Mouse (Mus musculus): ENCODE measurements around the gene C2cd3. TPM values are rescaled to one million over a fixed set of nuclear protein-coding genes. Genes with fewer than 3 reads are reported as not detected.

The C2cd3 gene
- polyA plus RNA-seq, 1 experiment from 2014 or later, result 13.2 TPM

DNA sequence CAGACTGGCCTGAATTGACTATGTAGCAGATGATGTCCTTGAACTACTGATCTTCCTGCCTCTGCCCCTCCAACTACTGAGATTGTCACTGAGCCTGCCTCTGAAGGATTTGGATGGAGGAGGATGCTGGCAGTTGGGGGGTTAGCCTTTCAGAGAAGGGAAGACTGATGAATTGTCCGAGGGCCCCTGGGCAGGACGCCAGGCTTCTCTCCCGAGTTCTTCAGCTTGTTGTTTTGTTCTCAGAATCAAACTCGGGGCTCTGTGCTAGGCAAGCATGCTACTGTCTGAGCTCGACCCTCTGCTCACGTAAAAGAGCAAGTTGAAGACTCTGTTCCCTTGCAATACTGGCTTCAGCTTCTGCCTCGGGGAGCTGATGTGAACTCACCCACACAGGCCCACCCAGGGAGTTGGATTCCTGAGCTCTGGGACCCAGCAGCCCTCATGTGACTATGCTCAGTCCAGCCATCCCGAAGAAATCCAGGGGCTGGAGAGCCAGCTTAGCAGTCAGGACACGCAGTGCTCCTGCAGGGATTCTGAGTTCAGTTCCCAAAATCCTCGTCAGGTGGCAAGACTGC, 116.5 kb downstream of the C2cd3 start:
- H3K36me3 ChIP-seq (ENCODE audit: control insufficient read depth, insufficient read depth, low read length), result no peaks in the 10 kb centered on the region
- H3K4me1 ChIP-seq (ENCODE audit: control insufficient read depth, insufficient read depth, low read depth, low read length), result peaks cover 8% of the 10 kb centered on the region

DNA sequence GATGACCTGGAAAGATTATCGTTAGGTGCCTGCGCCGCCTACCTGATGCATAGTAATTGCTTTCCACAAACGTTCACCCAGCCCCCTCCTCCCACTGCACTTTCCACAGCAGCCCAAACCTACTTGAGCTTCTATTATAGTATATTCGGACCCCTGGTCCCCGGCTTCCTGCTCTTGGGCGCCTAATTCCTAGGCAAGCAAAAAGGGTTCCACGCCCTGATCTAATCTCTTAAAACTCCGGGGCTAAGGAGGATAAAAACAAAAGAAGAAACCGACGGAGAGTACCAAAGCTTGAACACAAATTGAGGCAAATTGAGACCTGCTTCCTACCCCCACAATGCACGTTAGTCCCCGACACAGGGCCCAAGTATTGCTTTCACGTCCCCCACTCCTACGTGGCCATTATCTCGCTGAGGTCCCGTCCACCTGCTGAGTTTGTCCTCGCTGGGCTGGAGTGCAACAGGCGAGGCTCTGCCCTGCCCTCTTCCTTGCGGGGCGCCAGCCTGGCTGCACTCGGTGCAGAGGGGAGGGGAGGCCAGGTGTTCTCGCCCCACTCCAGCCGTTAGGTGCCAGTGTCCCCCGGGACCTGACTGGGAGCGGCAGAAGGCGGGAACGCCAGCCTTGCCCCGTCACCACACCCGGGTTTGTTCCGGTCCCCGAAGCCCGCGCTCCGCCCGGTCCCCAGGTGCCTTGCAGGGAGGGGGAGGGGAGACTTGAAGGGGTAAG, 120.5 kb downstream of the C2cd3 start:
- no peaks in the 10 kb centered on the region for H3K9me3 ChIP-seq (ENCODE audit: control insufficient read depth, low read length)
- H3K4me1 ChIP-seq (ENCODE audit: control insufficient read depth, insufficient read depth, low read depth, low read length), result peaks cover 26% of the 10 kb centered on the region
- H3K4me3 ChIP-seq (ENCODE audit: low read length), result peak overlapping the region; percentile 46
- no peaks in the 10 kb centered on the region for H3K27me3 ChIP-seq (replicated peaks; ENCODE audit: control insufficient read depth, insufficient read depth, low read length)
- H3K27ac ChIP-seq (ENCODE audit: low read depth, low read length), result no peak overlapping the region
- WGBS, result 5% methylated on average over 33 of the region's 36 CpGs
- H3K9ac ChIP-seq (ENCODE audit: low read depth, low read length), result peak overlapping the region; percentile 62
- no peaks in the 10 kb centered on the region for H3K36me3 ChIP-seq (ENCODE audit: control insufficient read depth, insufficient read depth, low read length)
- no peak for ATAC-seq
- peak overlapping the region; percentile 80 for H3K4me2 ChIP-seq (ENCODE audit: low read length)

More for the DNA sequence above, 116.5 kb downstream of the C2cd3 start:
- Histone ChIP-seq H3K27me3 (replicated peaks; ENCODE audit: control insufficient read depth, insufficient read depth, low read length) (no peaks in the 10 kb centered on the region), H3K4me2 (ENCODE audit: low read length) (no peak overlapping the region; the same call in 1 of the 2 replicates), H3K9ac (ENCODE audit: low read depth, low read length) (peak overlapping the region; percentile 5; the same call in 1 of the 2 replicates), H3K27ac (ENCODE audit: low read depth, low read length) (peak overlapping the region; percentile 58), H3K9me3 (ENCODE audit: control insufficient read depth, low read length) (no peaks in the 10 kb centered on the region), H3K4me3 (ENCODE audit: low read length) (no peak overlapping the region)
- peak; percentile 73 for ATAC-seq
- WGBS, result 26% methylated on average over 10 of the region's 10 CpGs

DNA sequence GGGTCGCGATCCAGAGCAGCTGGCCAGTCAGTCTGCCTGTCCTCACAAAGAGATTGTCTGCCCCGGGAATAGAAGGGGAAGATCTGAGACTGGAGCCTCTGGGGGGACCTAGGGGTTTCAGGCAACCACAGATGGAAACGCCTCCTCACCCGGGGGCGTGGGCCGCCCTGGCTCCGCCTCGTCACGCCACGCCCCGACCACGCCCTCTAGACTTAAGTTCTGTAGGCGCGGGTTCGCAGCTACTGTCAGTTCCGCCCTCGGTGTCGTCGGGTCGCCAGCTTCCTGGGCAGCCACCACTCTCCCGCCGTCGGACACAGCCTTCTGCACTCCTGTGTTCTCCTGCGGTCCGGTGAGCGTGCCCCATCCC, 121.1 kb downstream of the C2cd3 start, which contains the start of gene Ucp2:
Gene Ucp2 (plus strand): TSS at position 221 of the 367 bp plus-strand sequence.
- Histone ChIP-seq H3K4me3 (ENCODE audit: low read length) (peak within 1 kb of the TSS; percentile 46), H3K27ac (ENCODE audit: low read depth, low read length) (no peak within 1 kb of the TSS), H3K9ac (ENCODE audit: low read depth, low read length) (peak within 1 kb of the TSS; percentile 62), H3K36me3 (ENCODE audit: control insufficient read depth, insufficient read depth, low read length) (no peaks in the 10 kb centered on the region), H3K4me1 (ENCODE audit: control insufficient read depth, insufficient read depth, low read depth, low read length) (peaks cover 26% of the 10 kb centered on the region), H3K27me3 (replicated peaks; ENCODE audit: control insufficient read depth, insufficient read depth, low read length) (no peaks in the 10 kb centered on the region), H3K9me3 (ENCODE audit: control insufficient read depth, low read length) (no peaks in the 10 kb centered on the region), H3K4me2 (ENCODE audit: low read length) (peak within 1 kb of the TSS; percentile 80)
- ATAC-seq, result no peak
- 0% methylated on average over 15 of the region's 27 CpGs for WGBS

DNA sequence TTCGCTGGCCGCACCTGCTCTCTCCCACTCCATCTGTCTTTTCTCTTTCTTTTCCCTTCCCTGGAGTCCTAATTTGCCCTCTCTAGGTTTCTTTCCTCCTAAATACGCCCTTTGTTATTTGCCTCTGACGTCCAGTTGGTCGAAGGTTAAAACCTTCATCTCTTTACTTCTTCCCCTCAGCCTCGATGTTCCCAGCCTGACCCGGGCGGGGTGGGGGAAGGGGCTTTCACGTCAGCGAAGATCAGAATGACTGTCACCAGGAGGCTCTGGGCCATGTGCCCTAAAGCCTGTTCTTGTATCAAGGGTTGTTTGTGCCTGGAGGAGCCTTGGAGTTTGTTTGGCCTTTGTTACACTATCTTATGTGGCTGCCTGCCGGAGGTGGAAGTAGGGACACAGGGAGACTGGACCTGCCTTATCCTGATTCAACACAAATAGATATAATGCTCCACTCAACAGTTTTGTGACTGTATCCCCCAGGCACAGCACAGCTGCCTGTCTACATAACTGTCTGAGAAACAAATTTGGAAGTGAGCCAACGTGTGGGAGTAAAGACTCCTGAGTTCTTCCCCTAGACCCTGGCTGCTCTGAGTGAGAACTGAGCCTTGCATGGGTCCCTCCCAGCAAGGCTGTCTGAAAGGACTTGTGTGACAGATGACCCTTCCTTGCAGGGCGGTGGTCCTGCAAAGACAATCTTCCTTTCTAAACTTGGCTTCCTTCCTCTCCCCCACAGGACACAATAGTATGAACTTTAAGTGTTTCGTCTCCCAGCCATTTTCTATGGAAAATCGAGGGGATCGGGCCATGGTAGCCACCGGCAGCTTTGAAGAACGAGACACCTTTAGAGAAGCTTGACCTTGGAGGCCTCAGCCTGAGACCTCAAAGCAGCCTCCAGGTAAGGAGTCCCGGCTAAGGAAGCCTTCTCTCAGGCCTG, 121.7 kb downstream of the C2cd3 start:
- Histone ChIP-seq H3K4me2 (ENCODE audit: low read length) (peak overlapping the region; percentile 80), H3K4me1 (ENCODE audit: control insufficient read depth, insufficient read depth, low read depth, low read length) (peaks cover 26% of the 10 kb centered on the region), H3K4me3 (ENCODE audit: low read length) (peak overlapping the region; percentile 46), H3K36me3 (ENCODE audit: control insufficient read depth, insufficient read depth, low read length) (no peaks in the 10 kb centered on the region), H3K9me3 (ENCODE audit: control insufficient read depth, low read length) (no peaks in the 10 kb centered on the region), H3K27me3 (replicated peaks; ENCODE audit: control insufficient read depth, insufficient read depth, low read length) (no peaks in the 10 kb centered on the region), H3K27ac (ENCODE audit: low read depth, low read length) (no peak overlapping the region), H3K9ac (ENCODE audit: low read depth, low read length) (peak overlapping the region; percentile 62)
- 34% methylated on average over 19 of the region's 19 CpGs for WGBS
- no peak for ATAC-seq

DNA sequence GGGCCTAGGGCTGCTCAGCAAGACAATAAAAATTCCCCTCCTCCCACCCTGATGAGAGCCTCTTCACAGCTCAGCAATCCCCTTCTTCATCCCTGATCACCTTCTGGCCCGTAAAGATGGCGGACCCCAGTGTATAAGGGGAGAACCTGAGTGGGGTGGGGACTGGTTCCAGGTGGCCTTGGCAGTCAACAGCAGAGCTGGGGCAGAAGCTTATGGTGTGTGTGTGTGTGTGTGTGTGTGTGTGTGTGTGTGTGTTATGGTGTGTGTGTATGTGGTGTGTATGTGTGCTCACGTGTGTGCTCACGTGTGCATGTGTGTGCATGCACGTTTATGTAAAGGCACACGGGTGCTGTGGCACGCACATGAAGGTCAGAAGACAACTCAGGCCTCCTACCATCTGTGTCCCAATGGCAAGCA, 122.4 kb downstream of the C2cd3 start:
- no peak overlapping the region; the same call in 1 of the 2 replicates for H3K27ac ChIP-seq (ENCODE audit: low read depth, low read length)
- WGBS, result 86% methylated on average over 7 of the region's 7 CpGs
- peak overlapping the region; percentile 80 for H3K4me2 ChIP-seq (ENCODE audit: low read length)
- no peaks in the 10 kb centered on the region for H3K27me3 ChIP-seq (replicated peaks; ENCODE audit: control insufficient read depth, insufficient read depth, low read length)
- H3K36me3 ChIP-seq (ENCODE audit: control insufficient read depth, insufficient read depth, low read length), result no peaks in the 10 kb centered on the region
- H3K4me3 ChIP-seq (ENCODE audit: low read length), result peak overlapping the region; percentile 46; the same call in 1 of the 2 replicates
- no peak for ATAC-seq
- H3K9ac ChIP-seq (ENCODE audit: low read depth, low read length), result no peak overlapping the region
- no peaks in the 10 kb centered on the region for H3K9me3 ChIP-seq (ENCODE audit: control insufficient read depth, low read length)
- peaks cover 26% of the 10 kb centered on the region for H3K4me1 ChIP-seq (ENCODE audit: control insufficient read depth, insufficient read depth, low read depth, low read length)

DNA sequence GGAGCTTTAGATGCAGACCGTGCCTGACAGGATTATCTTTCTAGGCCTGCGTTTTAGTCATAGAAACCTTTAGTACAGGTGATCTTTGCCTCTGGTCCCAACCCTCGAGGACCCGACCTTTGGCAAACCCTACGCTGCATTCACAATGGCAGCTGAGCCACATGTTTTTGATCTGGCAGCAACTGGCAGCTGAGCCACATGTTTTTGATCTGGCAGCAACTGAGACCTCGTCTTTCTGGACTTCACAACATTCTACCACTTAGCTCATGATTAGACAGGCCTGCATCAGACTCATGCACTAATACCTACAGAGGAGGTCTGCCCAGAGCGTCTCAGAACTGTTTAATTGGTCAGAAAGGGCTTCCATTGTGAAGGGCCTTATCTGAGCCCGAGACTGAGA, 123.0 kb downstream of the C2cd3 start:
- Histone ChIP-seq H3K27ac (ENCODE audit: low read depth, low read length) (peak overlapping the region; percentile 78), H3K9ac (ENCODE audit: low read depth, low read length) (no peak overlapping the region), H3K4me2 (ENCODE audit: low read length) (peak overlapping the region; percentile 80), H3K36me3 (ENCODE audit: control insufficient read depth, insufficient read depth, low read length) (no peaks in the 10 kb centered on the region), H3K27me3 (replicated peaks; ENCODE audit: control insufficient read depth, insufficient read depth, low read length) (no peaks in the 10 kb centered on the region), H3K9me3 (ENCODE audit: control insufficient read depth, low read length) (no peaks in the 10 kb centered on the region), H3K4me1 (ENCODE audit: control insufficient read depth, insufficient read depth, low read depth, low read length) (peaks cover 26% of the 10 kb centered on the region), H3K4me3 (ENCODE audit: low read length) (no peak overlapping the region)
- WGBS, result 54% methylated on average over 8 of the region's 8 CpGs
- ATAC-seq, result no peak

DNA sequence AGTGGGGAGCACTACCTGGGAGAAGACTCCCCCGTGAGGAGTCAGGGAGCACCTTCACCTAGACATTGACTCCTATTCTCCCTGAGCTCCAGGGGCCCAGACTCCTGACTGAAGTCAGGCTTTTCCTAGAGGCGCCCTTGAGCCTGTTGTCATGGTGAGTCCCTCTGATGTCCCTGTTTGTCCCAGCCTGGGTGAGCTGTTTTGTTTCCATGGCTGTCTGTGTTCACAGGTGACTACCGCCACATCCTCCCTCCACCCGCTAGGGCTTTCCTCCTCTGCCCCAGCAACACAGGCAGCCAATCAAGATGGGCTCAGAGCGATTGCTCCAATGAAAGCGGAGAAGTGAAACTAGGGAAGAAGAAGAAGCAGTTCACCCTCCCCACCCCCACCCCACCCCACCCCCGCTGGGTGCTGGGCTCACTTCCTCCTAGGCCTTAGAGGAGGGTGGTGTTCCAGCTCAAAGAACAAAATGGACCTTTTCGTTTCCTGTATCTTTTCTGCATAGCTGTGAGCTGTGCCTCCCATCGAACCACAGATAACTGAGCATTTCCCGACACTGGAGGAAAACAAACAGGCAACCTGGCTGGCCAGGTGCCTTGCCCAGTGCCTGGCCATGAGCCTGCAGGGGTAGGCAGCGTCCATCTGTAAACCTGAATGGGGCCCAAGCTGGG, 123.7 kb downstream of the C2cd3 start:
- no peaks in the 10 kb centered on the region for H3K36me3 ChIP-seq (ENCODE audit: control insufficient read depth, insufficient read depth, low read length)
- no peaks in the 10 kb centered on the region for H3K9me3 ChIP-seq (ENCODE audit: control insufficient read depth, low read length)
- 28% methylated on average over 11 of the region's 11 CpGs for WGBS
- peaks cover 26% of the 10 kb centered on the region for H3K4me1 ChIP-seq (ENCODE audit: control insufficient read depth, insufficient read depth, low read depth, low read length)
- no peak overlapping the region; the same call in 1 of the 2 replicates for H3K4me3 ChIP-seq (ENCODE audit: low read length)
- peak overlapping the region; percentile 41; the same call in 1 of the 2 replicates for H3K9ac ChIP-seq (ENCODE audit: low read depth, low read length)
- H3K27me3 ChIP-seq (replicated peaks; ENCODE audit: control insufficient read depth, insufficient read depth, low read length), result no peaks in the 10 kb centered on the region
- peak; percentile 92 for ATAC-seq
- peak overlapping the region; percentile 78 for H3K27ac ChIP-seq (ENCODE audit: low read depth, low read length)
- H3K4me2 ChIP-seq (ENCODE audit: low read length), result peak overlapping the region; percentile 80

DNA sequence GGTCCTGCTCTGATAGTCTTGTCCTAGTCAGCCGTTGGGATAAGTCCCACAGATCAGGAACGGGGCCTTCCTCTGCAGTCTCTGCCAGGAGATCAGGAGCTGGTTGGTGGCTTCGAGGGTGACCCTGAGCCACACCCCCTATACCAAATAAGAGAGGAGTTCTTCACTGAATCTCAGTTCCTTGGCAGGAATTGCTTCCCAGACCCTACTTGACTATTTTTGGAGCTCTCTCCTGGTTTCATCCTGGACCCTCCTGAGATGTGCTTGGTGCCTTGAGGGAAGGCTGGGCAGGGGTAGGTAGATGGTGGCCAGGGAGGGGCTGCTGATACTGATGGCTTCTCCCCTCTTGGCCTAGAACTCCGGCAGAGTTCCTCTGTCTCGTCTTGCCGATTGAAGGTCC, 124.3 kb downstream of the C2cd3 start:
- WGBS, result 83% methylated on average over 6 of the region's 6 CpGs
- no peak for ATAC-seq
- H3K27me3 ChIP-seq (replicated peaks; ENCODE audit: control insufficient read depth, insufficient read depth, low read length), result no peaks in the 10 kb centered on the region
- H3K4me2 ChIP-seq (ENCODE audit: low read length), result peak overlapping the region; percentile 80
- H3K36me3 ChIP-seq (ENCODE audit: control insufficient read depth, insufficient read depth, low read length), result no peaks in the 10 kb centered on the region
- peaks cover 26% of the 10 kb centered on the region for H3K4me1 ChIP-seq (ENCODE audit: control insufficient read depth, insufficient read depth, low read depth, low read length)
- peak overlapping the region; percentile 41; the same call in 1 of the 2 replicates for H3K9ac ChIP-seq (ENCODE audit: low read depth, low read length)
- H3K4me3 ChIP-seq (ENCODE audit: low read length), result no peak overlapping the region
- H3K9me3 ChIP-seq (ENCODE audit: control insufficient read depth, low read length), result no peaks in the 10 kb centered on the region
- H3K27ac ChIP-seq (ENCODE audit: low read depth, low read length), result peak overlapping the region; percentile 78
